Mouse (Mus musculus) bone marrow macrophage, adult 2 months (primary cell): ENCODE data around the gene Spata2.

ENCODE experiments used
- CTCF ChIP-seq: IDR thresholded peaks from 2 replicates; pipeline ENCODE4 v1.5.1; 2012; ENCODE audit warnings: low read depth, mild to moderate bottlenecking, low read length, moderate library complexity
- POLR2A ChIP-seq: IDR thresholded peaks from 2 replicates; pipeline ENCODE4 v1.6.1; 2012; ENCODE audit warnings: mild to moderate bottlenecking, low read depth, low read length, borderline replicate concordance

DNA sequence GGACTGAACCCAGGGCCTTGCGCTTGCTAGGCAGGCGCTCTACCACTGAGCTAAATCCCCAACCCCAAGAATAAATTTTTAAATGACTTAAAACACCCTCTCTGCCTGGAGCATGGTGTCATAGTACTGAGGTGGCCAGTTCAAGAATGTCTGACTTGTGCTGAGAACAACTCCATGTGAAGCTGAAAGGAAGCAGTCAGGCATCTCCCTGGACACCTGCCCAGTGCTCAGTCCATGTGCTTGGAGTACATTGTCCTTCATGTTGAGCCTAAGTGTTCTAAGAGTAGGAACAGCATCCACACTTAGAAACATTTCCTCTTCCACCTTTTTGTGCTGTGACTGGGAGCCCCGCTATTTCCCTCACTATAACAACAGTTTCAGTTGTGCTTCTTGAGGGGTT, 53.3 kb downstream of the Spata2 start:
- TF ChIP-seq CTCF (no peak), POLR2A (no peak)
